Comparison of ENCODE assay signal across 13 mouse cellular contexts in genomic region chr2:75463091-75463490, GRCm38 (mm10).
"Had no signal": no experiment of that assay in that cellular context is flagged by ENCODE, and none has a peak within 500 bp of the region (broad histone marks: within the 10 kb centered on the region; RNA-seq: fewer than 3 reads in every experiment).

No protein-coding gene starts in this region.

- H3K4me3 ChIP-seq: layer of hippocampus, adult 2 months; liver, embryonic 15.5 days; midbrain, embryonic 10.5 days; neural tube, embryonic 15.5 days had no signal

- H3K36me3 ChIP-seq: liver, embryonic 15.5 days; midbrain, embryonic 10.5 days; neural tube, embryonic 15.5 days had no signal

- DNase-seq: kidney, adult 9 months; kidney, postnatal 4 days; left cerebral cortex, postnatal 4 days; right cerebral cortex, adult 18-20 months; right cerebral cortex, postnatal 25 days; thymus, postnatal 36 days had no signal

- ATAC-seq: midbrain, embryonic 16.5 days had no signal

- H3K27me3 ChIP-seq: liver, embryonic 15.5 days; neural tube, embryonic 15.5 days had no signal

- H3K4me2 ChIP-seq: liver, embryonic 11.5 days; liver, embryonic 15.5 days; neural tube, embryonic 15.5 days had no signal

- H3K9me3 ChIP-seq: liver, embryonic 15.5 days; midbrain, embryonic 10.5 days; neural tube, embryonic 15.5 days had no signal

- H3K9ac ChIP-seq: liver, embryonic 15.5 days; neural tube, embryonic 15.5 days had no signal

- H3K27ac ChIP-seq: kidney, postnatal 0 days; layer of hippocampus, adult 2 months; liver, embryonic 15.5 days; midbrain, embryonic 10.5 days; neural tube, embryonic 15.5 days had no signal

- H3K4me1 ChIP-seq: liver, embryonic 15.5 days had no signal
